Mouse (Mus musculus) activated CD4-positive, CD25-positive, alpha-beta regulatory T cell, adult 4 months (primary cell): ENCODE results near the gene Fcna. TPM values are rescaled to one million over a fixed set of nuclear protein-coding genes. Genes with fewer than 3 reads are reported as not detected.

Experiments
- ATAC-seq: one replicate; pipeline ENCODE4 v1.8.0; 2017
- polyA plus RNA-seq, 2 experiments: library from polyadenylated mRNA; unstranded; fragments of 100-300 nt; shearing (Covaris generic); gene quantifications; one replicate each; pipeline ENCODE4 v1.2.1; 2017

Gene Fcna
- polyA plus RNA-seq, 2 experiments from 2014 or later = 0.83 to 1.7 TPM

DNA sequence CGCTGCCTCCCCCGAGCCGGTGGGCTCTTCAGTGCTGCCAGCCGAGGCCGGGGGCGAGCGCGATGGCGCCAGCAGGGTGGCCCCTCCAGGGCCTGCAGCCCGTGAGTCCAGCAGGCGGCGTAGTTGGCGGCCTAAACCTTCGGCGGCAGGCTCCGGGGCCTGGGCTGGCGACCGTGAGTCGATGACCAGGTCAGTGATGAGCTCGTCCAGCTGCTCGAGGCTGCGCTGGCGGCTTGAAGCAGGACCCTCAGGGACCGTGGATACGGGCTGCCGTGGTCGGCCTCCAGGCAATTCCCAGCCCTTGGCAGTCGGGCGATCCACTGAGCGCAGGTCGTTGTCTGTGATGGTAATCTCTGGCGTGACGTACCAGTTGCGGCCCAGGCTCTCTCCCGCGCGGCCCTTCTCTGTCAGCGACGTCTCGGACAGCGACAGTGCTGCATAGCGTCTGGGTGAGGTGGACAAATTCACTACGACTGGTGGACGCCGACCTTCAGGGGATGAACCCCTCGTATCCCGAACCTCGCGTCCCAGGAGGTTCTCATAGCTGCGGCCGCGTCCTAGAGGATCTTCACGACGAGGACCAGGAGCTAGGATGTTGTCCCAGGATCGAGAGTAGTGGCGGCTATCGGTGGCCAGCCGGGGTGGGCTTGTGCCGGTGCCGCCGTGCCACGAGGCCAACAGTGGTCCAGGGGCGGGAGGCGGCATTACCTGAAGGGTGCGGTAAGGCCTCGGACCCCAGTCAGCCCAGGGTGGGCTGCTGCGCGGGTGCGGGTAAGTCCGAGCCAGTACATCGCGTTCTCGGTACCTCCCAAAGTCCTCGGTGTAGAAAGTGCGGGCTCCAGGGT lies 49.7 kb downstream of the Fcna start:
- no peak for ATAC-seq

DNA sequence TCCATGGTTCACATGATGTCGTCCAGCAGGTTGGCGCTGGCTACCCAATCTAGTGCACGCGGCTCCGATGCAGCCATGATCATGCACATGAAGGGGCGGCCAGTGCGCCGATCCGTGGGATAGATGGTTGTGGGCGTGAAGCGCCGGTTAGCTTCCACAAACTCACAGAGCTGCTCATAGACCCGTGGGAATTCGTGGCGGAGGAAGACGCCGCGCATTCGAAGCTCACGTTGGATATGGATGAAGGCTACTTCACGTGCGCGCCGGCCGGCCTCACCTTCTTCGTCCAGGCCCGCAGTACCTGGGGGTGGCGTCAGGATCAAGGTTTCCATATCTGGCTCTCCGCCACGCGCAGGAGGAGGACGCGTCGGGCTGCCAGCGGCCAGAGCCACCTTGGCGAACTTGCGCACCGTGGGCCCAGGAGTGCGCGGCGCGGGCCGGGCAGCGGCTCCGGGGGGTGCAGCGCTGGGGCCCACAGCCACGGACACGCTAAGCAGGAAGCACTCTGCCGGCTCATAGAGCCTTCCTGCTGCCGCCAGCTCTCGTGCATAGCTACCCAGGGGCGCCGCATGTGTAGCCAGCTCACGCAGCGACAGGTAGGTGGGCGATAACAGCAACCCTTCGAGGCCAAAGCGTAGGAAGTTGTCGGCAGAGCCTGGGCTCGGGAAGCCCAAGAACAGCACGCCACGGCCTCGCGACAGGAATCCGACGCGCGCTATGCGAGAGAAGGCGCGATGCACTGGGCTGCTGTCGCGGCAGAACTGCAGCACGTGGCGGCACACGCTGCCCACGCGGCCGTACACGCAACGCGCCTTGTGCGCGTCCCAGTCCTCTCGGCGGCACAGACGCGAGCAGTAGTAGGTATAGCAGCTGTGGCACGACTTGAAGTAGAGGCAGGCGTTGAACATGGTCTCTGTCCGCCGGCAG lies 50.6 kb downstream of the Fcna start:
- no peak for ATAC-seq

DNA sequence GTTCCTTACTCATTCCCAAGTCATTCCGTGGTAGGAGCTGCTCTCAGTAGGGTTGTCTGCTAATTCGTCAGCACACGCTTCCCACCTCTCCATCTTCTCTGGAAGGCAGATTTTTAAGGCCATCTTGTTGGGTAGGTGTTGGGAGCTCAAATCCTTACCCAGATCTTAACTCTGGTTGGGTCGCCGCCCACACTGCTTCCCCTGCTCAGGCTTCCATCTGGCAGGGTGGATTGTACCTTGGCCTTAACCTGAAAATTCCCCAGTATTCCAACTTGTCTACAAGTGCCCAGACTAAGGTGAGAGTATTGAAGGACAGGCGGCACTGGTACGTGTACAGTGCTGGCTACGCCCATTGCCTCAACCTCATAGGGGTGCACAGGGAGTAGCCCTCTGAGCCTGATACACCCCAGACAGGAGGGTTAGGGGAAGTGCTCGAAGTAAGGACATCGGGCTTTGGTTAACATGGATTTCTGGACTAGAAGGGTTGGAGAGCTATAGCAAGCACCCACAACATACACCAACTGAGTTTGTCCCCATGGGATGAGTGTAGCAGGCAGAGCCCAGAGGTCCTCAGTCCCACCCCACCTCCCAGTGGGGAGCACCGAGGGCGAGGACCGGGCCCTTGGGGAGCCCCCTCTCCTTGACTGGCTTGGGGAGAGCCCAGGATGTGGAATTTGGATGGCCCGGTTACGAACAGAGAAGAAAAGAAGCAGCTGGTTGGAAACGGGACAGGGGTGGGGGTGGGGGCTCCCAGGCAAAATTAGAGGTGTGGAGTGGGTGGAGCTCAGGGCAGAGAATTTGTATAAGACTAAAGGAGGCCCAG lies 51.6 kb downstream of the Fcna start:
- ATAC-seq = no peak

- no peak for ATAC-seq
Observed at GRCm38 (mm10) chr2:25575432-25576027, 52.3 kb downstream of the Fcna start.

Other genes with a start within 250 kb of the Fcna start
- gene Entpd2, start 232.2 kb downstream of the Fcna start, polyA plus RNA-seq = under 1 TPM in 1 of 2 experiments, not detected in 1; 0.17 TPM
- gene Npdc1, start 228.7 kb downstream of the Fcna start, polyA plus RNA-seq = 1 to 10 TPM; 1.2 to 1.7 TPM
- gene Fut7, start 204.8 kb downstream of the Fcna start, polyA plus RNA-seq = 10 to 100 TPM; 13.6 to 13.8 TPM
- gene Abca2, start 199.3 kb downstream of the Fcna start, polyA plus RNA-seq = 10 to 100 TPM; 32.8 to 41.4 TPM
- gene Clic3, start 171.2 kb downstream of the Fcna start, polyA plus RNA-seq = 1 to 10 TPM; 2.0 to 2.2 TPM
- gene Paxx, start 166.9 kb downstream of the Fcna start, polyA plus RNA-seq = 10 to 100 TPM; 72.8 to 74.8 TPM
- gene Ptgds, start 158.0 kb downstream of the Fcna start, polyA plus RNA-seq = not detected
- gene Lcn12, start 134.1 kb downstream of the Fcna start, polyA plus RNA-seq = not detected
- gene Fbxw5, start 127.3 kb downstream of the Fcna start, polyA plus RNA-seq = 10 to 100 TPM; 51.3 to 71.1 TPM
- gene C8g, start 126.3 kb downstream of the Fcna start, polyA plus RNA-seq = 1 to 10 TPM; 3.1 to 3.2 TPM
- gene Traf2, start 81.1 kb downstream of the Fcna start, polyA plus RNA-seq = 10 to 100 TPM; 60.9 to 67.0 TPM
- 100 to 1,000 TPM; 290 to 402 TPM for gene Edf1, start 70.2 kb downstream of the Fcna start, polyA plus RNA-seq
- gene Mamdc4, start 53.2 kb downstream of the Fcna start, polyA plus RNA-seq = under 1 TPM; 0.40 to 0.91 TPM
- 10 to 100 TPM; 55.3 to 61.6 TPM for gene Phpt1, start 52.8 kb downstream of the Fcna start, polyA plus RNA-seq
- under 1 TPM in 1 of 2 experiments, not detected in 1; 0.07 TPM for gene Ajm1, start 46.3 kb downstream of the Fcna start, polyA plus RNA-seq
- 10 to 100 TPM; 16.1 to 19.8 TPM for gene Rabl6, start 19.5 kb downstream of the Fcna start, polyA plus RNA-seq
- not detected for gene Ccdc183, start 10.4 kb downstream of the Fcna start, polyA plus RNA-seq
- gene Tmem141, start 6.0 kb downstream of the Fcna start, polyA plus RNA-seq = 1 to 10 TPM in 1 of 2 experiments, not detected in 1; 1.8 TPM
- gene Lcn8, start 25.1 kb upstream of the Fcna start, polyA plus RNA-seq = not detected
- gene Lcn5, start 29.9 kb upstream of the Fcna start, polyA plus RNA-seq = not detected
- not detected for gene Lcn6, start 48.8 kb upstream of the Fcna start, polyA plus RNA-seq
- not detected for gene Lcn10, start 54.7 kb upstream of the Fcna start, polyA plus RNA-seq
- gene Obp2a, start 72.0 kb upstream of the Fcna start, polyA plus RNA-seq = not detected
- 10 to 100 TPM; 61.8 to 76.5 TPM for gene Bmyc, start 78.7 kb upstream of the Fcna start, polyA plus RNA-seq
- not detected for gene Obp2b, start 109.0 kb upstream of the Fcna start, polyA plus RNA-seq
- not detected for gene Lcn3, start 137.5 kb upstream of the Fcna start, polyA plus RNA-seq
- gene Lcn11, start 149.0 kb upstream of the Fcna start, polyA plus RNA-seq = not detected
- gene Gm13539, start 154.2 kb upstream of the Fcna start, polyA plus RNA-seq = not detected
- not detected for gene Glt6d1, start 187.8 kb upstream of the Fcna start, polyA plus RNA-seq
- gene Lcn9, start 195.1 kb upstream of the Fcna start, polyA plus RNA-seq = not detected
- under 1 TPM in 1 of 2 experiments, not detected in 1; 0.38 TPM for gene Sohlh1, start 219.2 kb upstream of the Fcna start, polyA plus RNA-seq
- under 1 TPM in 1 of 2 experiments, not detected in 1; 0.34 TPM for gene Kcnt1, start 235.7 kb upstream of the Fcna start, polyA plus RNA-seq